ENCODE assay signal across 9 mouse cellular contexts in genomic region chr1:134064296-134064831, GRCm38 (mm10). TPM values are rescaled to one million over a fixed set of nuclear protein-coding genes. Genes with fewer than 3 reads are reported as not detected.
DNase-seq lines count a peak whose midpoint lies in the region; ATAC-seq and TF ChIP-seq lines count a peak whose summit lies in the region.
"Had no signal": no experiment of that assay in that cellular context is flagged by ENCODE, and none has a peak within 500 bp of the region (broad histone marks: within the 10 kb centered on the region; RNA-seq: fewer than 3 reads in every experiment).

No protein-coding gene starts in this region.

- H3K4me1 ChIP-seq in heart, embryonic 14.5 days (ENCODE audit: control insufficient read depth in 2 of 2, insufficient read depth in 2 of 2, low read length in 2 of 2) = peaks cover 49 to 56% of the 10 kb centered on the region in 2 experiments
- H3K4me1 ChIP-seq in ES-Bruce4 (ENCODE audit: control insufficient read depth, insufficient read depth, low read length) = peaks cover 8% of the 10 kb centered on the region
- H3K4me1 ChIP-seq in hindbrain, embryonic 13.5 days (replicated peaks) = peaks cover 83% of the 10 kb centered on the region
- H3K4me1 ChIP-seq in midbrain, embryonic 11.5 days (ENCODE audit: control insufficient read depth, insufficient read depth, low read length) = peaks cover 75% of the 10 kb centered on the region

- TF ChIP-seq EP300 in ES-Bruce4 (IDR thresholded peaks at IDR 0.05; ENCODE audit: insufficient read depth, low read depth, low read length) = no peak

- peak overlapping the region; percentile 74 to 99; a peak in 3 of 4 replicates for H3K27ac ChIP-seq in heart, embryonic 14.5 days (replicated peaks in 1 of 2; ENCODE audit: control insufficient read depth in 1 of 2, insufficient read depth in 1 of 2, low read depth in 2 of 2, low read length in 2 of 2)
- H3K27ac ChIP-seq in ES-Bruce4 (ENCODE audit: insufficient read depth, low read length) = peak overlapping the region; percentile 84
- peak overlapping the region; percentile 96 for H3K27ac ChIP-seq in hindbrain, embryonic 13.5 days
- H3K27ac ChIP-seq in midbrain, embryonic 11.5 days (ENCODE audit: low read depth, low read length) = peak overlapping the region; percentile 100

- no peak for DNase-seq in heart, postnatal 10 days
- no peak for DNase-seq in midbrain, embryonic 11.5 days (ENCODE audit: low spot score, missing footprints)
- no peak for DNase-seq in retina, postnatal 1 day
- DNase-seq in spleen, postnatal 14 days (ENCODE audit: low spot score in 2 of 2) = no peak
- DNase-seq: cerebellum, adult 2 months had no signal

- no peak for TF ChIP-seq POLR2A in ES-Bruce4 (IDR thresholded peaks at IDR 0.05; ENCODE audit: insufficient read depth, low read length)

- WGBS in heart, embryonic 14.5 days = 91% methylated on average over 2 of the region's 2 CpGs
- 69% methylated on average over 2 of the region's 2 CpGs for WGBS in hindbrain, embryonic 13.5 days
- 60% methylated on average over 2 of the region's 2 CpGs for WGBS in midbrain, embryonic 11.5 days

- no peak for ATAC-seq in heart, embryonic 14.5 days (ENCODE audit: insufficient number of reproducible peaks, insufficient read depth, low FRiP score, low read depth)
- ATAC-seq in hindbrain, embryonic 13.5 days (ENCODE audit: low FRiP score) = no peak
- no peak for ATAC-seq in midbrain, embryonic 11.5 days (ENCODE audit: low FRiP score)
- ATAC-seq in erythroid progenitor cell, adult 5-6 weeks (replicated peaks; ENCODE audit: low FRiP score, poor library complexity, severe bottlenecking) = no peak

- H3K9ac ChIP-seq in heart, embryonic 14.5 days (ENCODE audit: low read length) = no peak overlapping the region
- H3K9ac ChIP-seq in ES-Bruce4 (ENCODE audit: low read depth, poor library complexity, severe bottlenecking) = no peak overlapping the region
- H3K9ac ChIP-seq in hindbrain, embryonic 13.5 days = no peak overlapping the region
- peak overlapping the region; percentile 50; the same call in 1 of the 2 replicates for H3K9ac ChIP-seq in midbrain, embryonic 11.5 days (ENCODE audit: low read length)

- no peaks in the 10 kb centered on the region for H3K36me3 ChIP-seq in heart, embryonic 14.5 days (ENCODE audit: control insufficient read depth, insufficient read depth, low read length)
- H3K36me3 ChIP-seq in ES-Bruce4 (ENCODE audit: control insufficient read depth, insufficient read depth, low read length, poor library complexity, severe bottlenecking) = no peaks in the 10 kb centered on the region
- no peaks in the 10 kb centered on the region for H3K36me3 ChIP-seq in hindbrain, embryonic 13.5 days
- H3K36me3 ChIP-seq in midbrain, embryonic 11.5 days (ENCODE audit: control insufficient read depth, insufficient read depth, low read length) = no peaks in the 10 kb centered on the region

- H3K9me3 ChIP-seq in heart, embryonic 14.5 days (ENCODE audit: control insufficient read depth, low read length) = no peaks in the 10 kb centered on the region
- no peaks in the 10 kb centered on the region for H3K9me3 ChIP-seq in ES-Bruce4 (replicated peaks; ENCODE audit: control insufficient read depth, insufficient read depth, low read length, poor library complexity, severe bottlenecking)
- no peaks in the 10 kb centered on the region for H3K9me3 ChIP-seq in hindbrain, embryonic 13.5 days
- H3K9me3 ChIP-seq in midbrain, embryonic 11.5 days (ENCODE audit: control insufficient read depth, low read length) = no peaks in the 10 kb centered on the region

- no peak overlapping the region for H3K4me2 ChIP-seq in heart, embryonic 14.5 days (ENCODE audit: low read length)
- H3K4me2 ChIP-seq in hindbrain, embryonic 13.5 days = no peak overlapping the region
- peak overlapping the region; percentile 57 for H3K4me2 ChIP-seq in midbrain, embryonic 11.5 days

- no peak overlapping the region for H3K4me3 ChIP-seq in heart, embryonic 14.5 days (ENCODE audit: control insufficient read depth in 1 of 2, insufficient read depth in 1 of 2, low read depth in 1 of 2, low read length in 2 of 2)
- H3K4me3 ChIP-seq in ES-Bruce4 (ENCODE audit: low read depth, low read length) = no peak overlapping the region
- no peak overlapping the region for H3K4me3 ChIP-seq in hindbrain, embryonic 13.5 days
- H3K4me3 ChIP-seq in midbrain, embryonic 11.5 days (ENCODE audit: low read depth, low read length) = no peak overlapping the region

- intact Hi-C loops in heart, postnatal 10 days (cut with DNase I) = no loop called here

- TF ChIP-seq CTCF in ES-Bruce4 (IDR thresholded peaks at IDR 0.05; ENCODE audit: low read depth, low read length) = no peak

- H3K27me3 ChIP-seq in heart, embryonic 14.5 days (ENCODE audit: control insufficient read depth, insufficient read depth, low read length) = no peaks in the 10 kb centered on the region
- no peaks in the 10 kb centered on the region for H3K27me3 ChIP-seq in ES-Bruce4 (ENCODE audit: control insufficient read depth, insufficient read depth, low read length, poor library complexity, severe bottlenecking)
- no peaks in the 10 kb centered on the region for H3K27me3 ChIP-seq in hindbrain, embryonic 13.5 days
- H3K27me3 ChIP-seq in midbrain, embryonic 11.5 days (ENCODE audit: control insufficient read depth, insufficient read depth, low read length) = no peaks in the 10 kb centered on the region

RNA-seq across cellular contexts. Expression of gene Btg2, which starts 14.6 kb away (rescaled TPM):
- 34.7 and 36.9 TPM in 2 replicates for polyA plus RNA-seq in heart, embryonic 14.5 days (2014; fragmentation: Nextera tagmentation; extraction: Ambion mirVana)
- 10 to 100 TPM; 30.3 to 32.9 TPM for total RNA-seq in heart, postnatal 10 days (2021)
- polyA plus RNA-seq in ES-Bruce4 (2011; ENCODE audit: insufficient read depth, insufficient read length, low read depth, missing spikeins) = 109 and 112 TPM in 2 replicates
- polyA plus RNA-seq in hindbrain, embryonic 13.5 days (2015; fragmentation: Nextera tagmentation; extraction: Ambion mirVana) = 57.4 and 63.4 TPM in 2 replicates
- polyA plus RNA-seq in midbrain, embryonic 11.5 days (2014; fragmentation: Nextera tagmentation; extraction: Ambion mirVana) = 150 and 153 TPM in 2 replicates
- 156 and 184 TPM in 2 replicates for total RNA-seq in erythroid progenitor cell, adult 5-6 weeks (2015; ENCODE audit: low replicate concordance)
- 261 and 289 TPM in 2 replicates for total RNA-seq in erythroid progenitor cell, adult 5-6 weeks (2017; ENCODE audit: low replicate concordance)

RNA-seq across cellular contexts. Expression of gene Fmod, which starts 27.3 kb away (rescaled TPM):
- 15.9 and 18.0 TPM in 2 replicates for polyA plus RNA-seq in heart, embryonic 14.5 days (2014; fragmentation: Nextera tagmentation; extraction: Ambion mirVana)
- total RNA-seq in heart, postnatal 10 days (2021) = 10 to 100 TPM; 18.1 to 25.8 TPM
- polyA plus RNA-seq in ES-Bruce4 (2011; ENCODE audit: insufficient read depth, insufficient read length, low read depth, missing spikeins) = not detected in 2 replicates
- 7.3 and 7.6 TPM in 2 replicates for polyA plus RNA-seq in hindbrain, embryonic 13.5 days (2015; fragmentation: Nextera tagmentation; extraction: Ambion mirVana)
- polyA plus RNA-seq in midbrain, embryonic 11.5 days (2014; fragmentation: Nextera tagmentation; extraction: Ambion mirVana) = 5.7 and 6.8 TPM in 2 replicates
- total RNA-seq in erythroid progenitor cell, adult 5-6 weeks (2015; ENCODE audit: low replicate concordance) = not detected in 2 replicates
- total RNA-seq in erythroid progenitor cell, adult 5-6 weeks (2017; ENCODE audit: low replicate concordance) = not detected in 2 replicates

RNA-seq across cellular contexts. Expression of gene Chit1, which starts 46.7 kb away (rescaled TPM):
- 0.46 and 0.96 TPM in 2 replicates for polyA plus RNA-seq in heart, embryonic 14.5 days (2014; fragmentation: Nextera tagmentation; extraction: Ambion mirVana)
- total RNA-seq in heart, postnatal 10 days (2021) = not detected
- not detected in 2 replicates for polyA plus RNA-seq in ES-Bruce4 (2011; ENCODE audit: insufficient read depth, insufficient read length, low read depth, missing spikeins)
- 0.30 and 0.35 TPM in 2 replicates for polyA plus RNA-seq in hindbrain, embryonic 13.5 days (2015; fragmentation: Nextera tagmentation; extraction: Ambion mirVana)
- not detected in 2 replicates for polyA plus RNA-seq in midbrain, embryonic 11.5 days (2014; fragmentation: Nextera tagmentation; extraction: Ambion mirVana)
- 1.1 and 4.2 TPM in 2 replicates for total RNA-seq in erythroid progenitor cell, adult 5-6 weeks (2015; ENCODE audit: low replicate concordance)
- not detected in 2 replicates for total RNA-seq in erythroid progenitor cell, adult 5-6 weeks (2017; ENCODE audit: low replicate concordance)
- polyA plus RNA-seq: cerebellum, adult 2 months had no signal
